Mouse (Mus musculus) cerebellum, postnatal 14 days (tissue): ENCODE data around the gene Aloxe3.

Experiments
- DNase-seq, 2 experiments: peaks; one replicate each; pipeline ENCODE4 v3.0.0; 2021; ENCODE audit warnings: mixed read lengths in 2 of 2

Gene Aloxe3

DNA sequence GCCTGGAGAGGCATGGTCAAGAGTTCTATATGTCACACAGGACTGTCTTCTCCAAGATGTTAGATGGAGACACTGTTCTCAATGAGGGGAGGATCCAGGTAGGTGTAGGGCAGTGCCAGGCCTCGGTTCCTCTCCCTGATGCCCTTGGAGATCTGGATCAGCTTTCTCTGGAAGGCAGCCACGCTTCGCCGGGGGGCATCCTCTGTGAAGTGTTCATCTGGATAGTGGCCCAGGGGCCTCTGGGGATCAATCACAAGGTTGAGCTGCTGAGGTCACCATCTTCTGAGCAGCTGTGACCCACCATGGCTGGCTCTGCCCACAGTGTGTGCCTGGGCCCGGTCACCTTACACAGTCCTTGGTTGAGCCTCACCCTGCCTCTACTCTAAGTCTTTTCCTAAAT lies 59.3 kb downstream of the Aloxe3 start:
- DNase-seq, result peak in 1 of 2 experiments; percentile 18

DNA sequence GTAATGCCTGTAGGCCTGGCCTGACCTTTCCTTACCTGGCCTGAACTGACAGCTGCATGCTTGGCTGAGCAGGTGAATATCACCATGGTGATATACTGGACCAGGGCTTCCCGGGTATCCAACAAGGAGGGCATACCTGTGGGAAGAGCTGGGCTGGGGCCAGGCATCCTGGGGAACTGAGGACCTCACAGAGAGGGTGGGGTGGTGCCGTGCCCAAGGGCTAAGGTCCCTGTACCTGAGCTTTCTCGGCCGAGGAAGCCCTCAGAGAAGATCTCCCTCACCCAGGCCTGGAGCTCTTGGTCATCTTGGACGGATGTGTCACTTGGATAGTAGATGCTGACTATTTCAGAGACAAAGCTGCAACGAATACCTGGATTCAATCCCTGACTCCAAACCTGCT lies 60.2 kb downstream of the Aloxe3 start:
- no peak for DNase-seq

DNA sequence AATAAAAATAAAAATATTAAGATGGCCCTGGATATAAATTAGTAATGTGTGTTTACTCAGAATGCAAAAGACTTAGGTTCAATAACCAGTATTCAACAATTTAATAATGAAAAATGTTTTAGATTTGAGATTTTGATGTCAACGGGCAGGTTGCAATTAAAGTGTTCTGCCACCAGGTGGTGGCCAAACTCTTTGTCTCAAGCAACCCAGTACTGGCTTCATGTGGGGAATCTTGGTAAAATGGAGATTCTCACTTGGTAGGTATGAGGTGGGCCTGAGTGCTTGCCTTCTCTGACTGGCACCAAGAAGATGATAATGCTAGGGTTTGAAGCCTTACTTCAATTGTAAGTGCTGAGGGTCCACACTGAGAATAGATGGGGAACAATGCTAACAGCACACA lies 67.1 kb downstream of the Aloxe3 start:
- DNase-seq, result peak; percentile 68 to 69

DNA sequence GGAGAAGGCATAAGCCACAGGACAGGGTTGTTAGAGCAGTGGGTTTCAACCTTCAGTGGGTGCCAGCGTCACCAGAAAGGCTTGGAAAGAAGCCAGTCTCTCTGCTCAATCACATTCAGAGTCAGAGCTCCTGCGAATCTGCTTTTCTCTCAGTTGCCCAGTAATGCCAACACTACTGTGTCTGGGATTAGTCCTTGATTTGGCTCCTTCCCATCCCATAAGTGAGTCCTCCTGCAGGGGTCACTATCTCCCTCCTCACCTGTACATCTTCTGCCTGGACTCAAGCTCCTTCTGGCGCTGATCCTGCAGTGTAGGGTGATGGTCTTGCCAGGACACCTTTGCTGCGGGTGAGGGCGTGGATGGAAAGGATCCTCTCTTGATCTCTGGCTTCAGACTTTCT lies 71.1 kb downstream of the Aloxe3 start:
- peak; percentile 58 to 76 for DNase-seq

DNA sequence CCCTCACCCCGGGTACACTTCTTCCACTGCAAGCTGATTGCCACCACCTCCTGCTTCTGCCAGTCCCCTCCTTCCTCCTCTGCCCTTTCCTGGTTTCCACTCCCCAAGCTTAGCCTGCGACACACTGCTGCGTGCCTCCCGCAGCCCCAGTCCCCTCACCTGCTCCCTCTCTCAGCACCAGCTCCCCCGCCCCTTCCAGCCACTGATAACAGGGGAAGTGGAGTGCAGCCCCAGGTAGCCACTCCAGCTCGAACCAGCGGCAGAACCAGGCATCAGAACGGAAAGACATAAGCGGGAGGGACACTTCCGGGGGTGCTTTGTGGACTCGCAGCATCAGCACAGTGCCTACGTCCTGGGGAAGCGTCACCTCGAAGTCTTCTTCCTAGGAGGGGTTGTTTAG lies 71.5 kb downstream of the Aloxe3 start:
- peak; percentile 18 to 27 for DNase-seq

DNA sequence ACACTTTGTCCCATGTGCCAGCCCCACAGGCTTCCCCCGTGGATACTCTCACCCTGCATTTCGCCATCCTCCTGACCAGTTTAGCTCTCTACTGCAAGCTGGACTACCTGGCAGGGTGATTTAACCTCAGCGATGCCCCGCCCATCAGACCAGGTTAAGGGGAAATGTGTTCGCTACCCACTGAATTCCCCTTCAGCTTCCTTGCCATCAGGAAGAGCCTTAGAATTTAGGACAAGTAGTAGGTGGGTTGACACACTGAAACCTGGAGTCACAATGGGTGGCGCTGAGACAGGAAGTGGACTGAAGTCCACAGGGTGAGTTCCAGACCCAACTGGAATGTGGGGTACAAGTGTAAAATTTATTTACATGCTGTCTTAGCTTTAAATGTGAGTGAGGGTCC lies 72.0 kb downstream of the Aloxe3 start, which contains the start of gene Alox8:
Alox8 (minus strand) TSS at position 101 of the 400 bp plus-strand sequence.
- DNase-seq, result no peak
